Mouse (Mus musculus): Measurements from ENCODE around the gene Slc35c1. TPM values are rescaled to one million over a fixed set of nuclear protein-coding genes. Genes with fewer than 3 reads are reported as not detected.
"Not testable (repeated sequence)": the region's sequence is repeated elsewhere in the genome, so short reads cannot be mapped to it uniquely, and the experiment has no call there.

Slc35c1 gene
- polyA plus RNA-seq, 1 experiment = 63.3 TPM

- H3K4me3 ChIP-seq (ENCODE audit: extremely low read depth, insufficient read depth, insufficient read length) = no peak overlapping the region
- TF ChIP-seq POLR2A (IDR thresholded peaks at IDR 0.05; ENCODE audit: low read depth, low read length) = no peak
- TF ChIP-seq CTCF (IDR thresholded peaks at IDR 0.05; ENCODE audit: extremely low read depth, insufficient read depth, insufficient read length, insufficient replicate concordance) = no peak
- 90% methylated on average over 12 of the region's 12 CpGs for WGBS
- no peak overlapping the region for H3K27ac ChIP-seq (ENCODE audit: insufficient read depth, low read length)
- no peak for DNase-seq (ENCODE audit: low read depth in 1 of 2, low spot score in 2 of 2)
- H3K4me1 ChIP-seq (ENCODE audit: control insufficient read depth, insufficient read depth, insufficient read length) = no peaks in the 10 kb centered on the region
- H3K27me3 ChIP-seq (ENCODE audit: control insufficient read depth, insufficient read depth, low read length) = no peaks in the 10 kb centered on the region
- no peaks in the 10 kb centered on the region for H3K36me3 ChIP-seq (ENCODE audit: control insufficient read depth, insufficient read depth, low read length)
Observed at GRCm38 (mm10) chr2:92477672-92478312, 17.5 kb upstream of the Slc35c1 start.

- 92% methylated on average over 7 of the region's 7 CpGs for WGBS
- not testable (repeated sequence) for H3K36me3 ChIP-seq (ENCODE audit: control insufficient read depth, insufficient read depth, low read length); H3K4me3 ChIP-seq (ENCODE audit: extremely low read depth, insufficient read depth, insufficient read length); DNase-seq (ENCODE audit: low read depth in 1 of 2, low spot score in 2 of 2); H3K27me3 ChIP-seq (ENCODE audit: control insufficient read depth, insufficient read depth, low read length); H3K4me1 ChIP-seq (ENCODE audit: control insufficient read depth, insufficient read depth, insufficient read length); H3K27ac ChIP-seq (ENCODE audit: insufficient read depth, low read length)
Observed at GRCm38 (mm10) chr2:92476580-92476979, 16.2 kb upstream of the Slc35c1 start.

DNA sequence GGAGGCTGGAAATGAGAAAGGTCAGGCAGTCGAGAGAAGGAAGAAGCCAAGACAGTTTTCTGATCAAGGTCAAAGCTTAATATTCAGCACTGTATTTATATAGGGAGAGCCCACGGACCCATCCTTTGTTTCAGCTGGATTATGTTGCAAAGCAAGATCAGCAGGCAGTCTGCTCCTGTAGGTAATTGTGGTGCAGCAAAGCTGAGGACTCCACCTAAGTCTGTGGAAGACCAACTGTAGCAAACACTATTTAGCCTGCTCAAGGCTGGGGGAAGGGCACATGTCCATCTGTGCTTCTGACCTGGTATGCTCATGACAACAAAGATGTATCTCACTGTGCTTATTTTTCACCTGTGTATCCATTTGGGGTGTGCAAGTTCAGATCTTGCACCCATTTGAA, 15.4 kb upstream of the Slc35c1 start:
- H3K27ac ChIP-seq (ENCODE audit: insufficient read depth, low read length) = no peak overlapping the region
- no peaks in the 10 kb centered on the region for H3K4me1 ChIP-seq (ENCODE audit: control insufficient read depth, insufficient read depth, insufficient read length)
- H3K4me3 ChIP-seq (ENCODE audit: extremely low read depth, insufficient read depth, insufficient read length) = no peak overlapping the region
- no peak for TF ChIP-seq POLR2A (IDR thresholded peaks at IDR 0.05; ENCODE audit: low read depth, low read length)
- no peak for TF ChIP-seq CTCF (IDR thresholded peaks at IDR 0.05; ENCODE audit: extremely low read depth, insufficient read depth, insufficient read length, insufficient replicate concordance)
- DNase-seq (ENCODE audit: low read depth in 1 of 2, low spot score in 2 of 2) = no peak
- H3K36me3 ChIP-seq (ENCODE audit: control insufficient read depth, insufficient read depth, low read length) = no peaks in the 10 kb centered on the region
- H3K27me3 ChIP-seq (ENCODE audit: control insufficient read depth, insufficient read depth, low read length) = no peaks in the 10 kb centered on the region
- WGBS = 76% methylated on average over 2 of the region's 2 CpGs

- DNase-seq (ENCODE audit: low read depth in 1 of 2, low spot score in 2 of 2) = no peak
- no peak for TF ChIP-seq CTCF (IDR thresholded peaks at IDR 0.05; ENCODE audit: extremely low read depth, insufficient read depth, insufficient read length, insufficient replicate concordance)
- no peak for TF ChIP-seq POLR2A (IDR thresholded peaks at IDR 0.05; ENCODE audit: low read depth, low read length)
- no peaks in the 10 kb centered on the region for H3K36me3 ChIP-seq (ENCODE audit: control insufficient read depth, insufficient read depth, low read length)
- no peak overlapping the region for H3K4me3 ChIP-seq (ENCODE audit: extremely low read depth, insufficient read depth, insufficient read length)
- no peaks in the 10 kb centered on the region for H3K27me3 ChIP-seq (ENCODE audit: control insufficient read depth, insufficient read depth, low read length)
- 73% methylated on average over 3 of the region's 3 CpGs for WGBS
- no peaks in the 10 kb centered on the region for H3K4me1 ChIP-seq (ENCODE audit: control insufficient read depth, insufficient read depth, insufficient read length)
- no peak overlapping the region for H3K27ac ChIP-seq (ENCODE audit: insufficient read depth, low read length)
Observed at GRCm38 (mm10) chr2:92474920-92475319, 14.6 kb upstream of the Slc35c1 start.

- Histone ChIP-seq H3K27ac (ENCODE audit: insufficient read depth, low read length) (no peak overlapping the region), H3K4me1 (ENCODE audit: control insufficient read depth, insufficient read depth, insufficient read length) (no peaks in the 10 kb centered on the region), H3K36me3 (ENCODE audit: control insufficient read depth, insufficient read depth, low read length) (no peaks in the 10 kb centered on the region), H3K4me3 (ENCODE audit: extremely low read depth, insufficient read depth, insufficient read length) (no peak overlapping the region), H3K27me3 (ENCODE audit: control insufficient read depth, insufficient read depth, low read length) (no peaks in the 10 kb centered on the region)
- WGBS = 66% methylated on average over 12 of the region's 12 CpGs
- no peak for DNase-seq (ENCODE audit: low read depth in 1 of 2, low spot score in 2 of 2)
- no peak for TF ChIP-seq CTCF (IDR thresholded peaks at IDR 0.05; ENCODE audit: extremely low read depth, insufficient read depth, insufficient read length, insufficient replicate concordance)
- no peak for TF ChIP-seq POLR2A (IDR thresholded peaks at IDR 0.05; ENCODE audit: low read depth, low read length)
Observed at GRCm38 (mm10) chr2:92471886-92472670, 11.7 kb upstream of the Slc35c1 start.

DNA sequence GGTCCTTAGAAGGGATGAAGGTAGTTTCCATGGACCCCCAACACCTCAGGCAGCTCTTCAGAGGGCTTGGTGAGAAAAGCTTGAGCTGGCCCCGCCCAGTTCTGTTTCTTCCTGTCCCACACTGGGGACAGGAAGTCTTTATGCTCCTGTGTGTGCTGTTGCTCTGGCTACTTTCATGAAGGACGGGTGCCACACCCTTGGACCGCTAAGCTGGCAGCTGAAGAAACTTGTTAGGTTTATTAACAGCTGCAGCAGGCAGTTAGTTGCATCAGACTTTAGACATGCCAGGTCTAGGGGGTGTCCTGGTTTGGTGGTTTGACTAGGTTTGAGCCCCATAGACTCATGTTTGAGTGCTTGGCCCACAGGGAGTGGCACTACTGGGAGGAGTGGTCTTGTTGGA, 4.4 kb upstream of the Slc35c1 start:
- Histone ChIP-seq H3K27ac (ENCODE audit: insufficient read depth, low read length) (peak overlapping the region; percentile 64), H3K27me3 (ENCODE audit: control insufficient read depth, insufficient read depth, low read length) (no peaks in the 10 kb centered on the region), H3K36me3 (ENCODE audit: control insufficient read depth, insufficient read depth, low read length) (no peaks in the 10 kb centered on the region), H3K4me1 (ENCODE audit: control insufficient read depth, insufficient read depth, insufficient read length) (peaks cover 11% of the 10 kb centered on the region; the same call in 1 of the 2 replicates), H3K4me3 (ENCODE audit: extremely low read depth, insufficient read depth, insufficient read length) (no peak overlapping the region)
- WGBS = 30% methylated on average over 3 of the region's 3 CpGs
- no peak for TF ChIP-seq POLR2A (IDR thresholded peaks at IDR 0.05; ENCODE audit: low read depth, low read length)
- no peak for TF ChIP-seq CTCF (IDR thresholded peaks at IDR 0.05; ENCODE audit: extremely low read depth, insufficient read depth, insufficient read length, insufficient replicate concordance)
- peak in 1 of 2 experiments; percentile 23 for DNase-seq (ENCODE audit: low read depth in 1 of 2, low spot score in 2 of 2)

DNA sequence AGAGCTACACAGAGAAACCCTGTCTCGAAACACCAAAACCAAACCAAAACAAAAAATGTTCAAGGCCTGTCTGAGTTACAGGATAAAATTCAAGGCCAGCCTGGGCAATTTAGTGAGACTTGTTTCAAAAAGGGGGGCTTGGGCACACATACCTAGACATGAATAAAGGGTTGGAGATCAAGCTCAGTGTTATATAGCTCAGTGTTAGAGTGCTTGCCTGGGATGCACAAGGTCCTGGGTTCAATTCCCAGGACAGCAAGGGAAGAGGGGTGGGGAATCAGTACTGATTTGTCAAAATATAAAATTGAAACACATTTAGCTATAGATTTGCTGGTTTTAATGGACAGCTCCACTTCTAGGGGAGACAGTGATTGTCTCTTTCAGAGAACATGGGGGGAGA, 877 bp upstream of the Slc35c1 start:
- DNase-seq (ENCODE audit: low read depth in 1 of 2, low spot score in 2 of 2) = no peak
- Histone ChIP-seq H3K36me3 (ENCODE audit: control insufficient read depth, insufficient read depth, low read length) (0 out of 2 replicates have a peak, but pooled peaks cover 2% of the 10 kb centered on the region), H3K4me1 (ENCODE audit: control insufficient read depth, insufficient read depth, insufficient read length) (peaks cover 30% of the 10 kb centered on the region; the same call in 1 of the 2 replicates), H3K27me3 (ENCODE audit: control insufficient read depth, insufficient read depth, low read length) (no peaks in the 10 kb centered on the region), H3K4me3 (ENCODE audit: extremely low read depth, insufficient read depth, insufficient read length) (no peak overlapping the region), H3K27ac (ENCODE audit: insufficient read depth, low read length) (no peak overlapping the region)
- TF ChIP-seq CTCF (IDR thresholded peaks at IDR 0.05; ENCODE audit: extremely low read depth, insufficient read depth, insufficient read length, insufficient replicate concordance) = no peak
- TF ChIP-seq POLR2A (IDR thresholded peaks at IDR 0.05; ENCODE audit: low read depth, low read length) = no peak
- 87% methylated on average over 1 of the region's 1 CpGs for WGBS
